Mouse (Mus musculus): ENCODE data around the gene Twsg1. TPM values are rescaled to one million over a fixed set of nuclear protein-coding genes. Genes with fewer than 3 reads are reported as not detected.
"Not testable (repeated sequence)": the region's sequence is repeated elsewhere in the genome, so short reads cannot be mapped to it uniquely, and the experiment has no call there.

Gene Twsg1
- polyA plus RNA-seq (2012; rRNA removed) (7.7 and 8.1 TPM in 2 replicates), polyA plus RNA-seq (2014; fragmentation: Nextera tagmentation; extraction: Ambion mirVana) (16.1 and 18.3 TPM in 2 replicates)

DNA sequence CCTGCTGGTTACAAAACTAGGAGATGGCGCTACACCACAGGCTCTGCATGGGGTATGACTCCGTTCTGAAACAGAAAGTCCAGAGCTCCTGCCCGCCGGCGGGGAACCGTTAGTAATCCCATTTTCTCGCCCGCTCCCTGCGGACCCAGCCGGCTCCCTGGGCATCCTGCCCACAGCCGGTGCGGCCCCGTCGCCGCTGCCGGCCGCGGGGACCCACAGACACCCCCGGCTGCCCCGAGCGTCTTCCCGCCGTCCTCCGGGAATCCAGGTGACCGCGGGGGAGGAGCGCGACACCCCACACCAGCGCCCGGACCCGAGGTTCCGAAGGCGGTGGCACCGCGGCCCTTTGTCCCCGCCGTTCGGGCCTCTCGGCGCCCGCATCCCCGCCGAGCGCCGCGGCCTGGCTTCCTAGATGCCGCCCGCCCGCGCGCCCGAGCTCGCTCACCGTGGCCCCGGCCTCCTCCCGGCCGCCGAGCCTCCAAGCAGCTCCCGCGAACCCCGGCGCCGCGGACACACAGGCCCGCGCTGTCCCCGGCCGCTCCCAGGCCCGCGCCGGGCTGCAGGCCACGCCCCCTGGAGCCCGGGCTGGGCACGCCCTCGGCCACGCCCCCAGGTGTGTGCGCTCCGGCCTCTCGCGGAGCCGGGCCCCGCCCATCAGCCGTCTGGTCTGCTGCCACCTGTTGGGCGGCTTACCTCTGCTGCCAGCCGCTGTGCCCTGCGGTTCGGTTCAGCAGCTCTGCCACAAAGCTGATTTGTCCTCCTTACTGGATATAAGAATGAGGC, at the start of gene Twsg1:
Gene Twsg1 (minus strand): TSS at position 605 of the 783 bp plus-strand sequence.
- ATAC-seq (ENCODE audit: insufficient read depth) (peak; percentile 97), DNase-seq (ENCODE audit: low read depth in 3 of 3, low spot score in 3 of 3) (peak; percentile 82 to 86 (median 85))
- Histone ChIP-seq H3K4me2 (ENCODE audit: low read depth) (peak within 1 kb of the TSS; percentile 74), H3K4me3 (ENCODE audit: insufficient read depth in 1 of 2, low read depth in 2 of 2, low read length in 2 of 2) (peak within 1 kb of the TSS; percentile 67 to 69), H3K9me3 (ENCODE audit: control insufficient read depth, low read length) (no peaks in the 10 kb centered on the region), H3K27ac (peak within 1 kb of the TSS; percentile 3), H3K27me3 (ENCODE audit: control insufficient read depth, insufficient read depth, low read length) (no peaks in the 10 kb centered on the region), H3K9ac (replicated peaks) (peak within 1 kb of the TSS; percentile 71), H3K4me1 (replicated peaks; ENCODE audit: control insufficient read depth in 2 of 2, insufficient read depth in 2 of 2, low read length in 1 of 2) (peaks cover 8% of the 10 kb centered on the region in 2 experiments), H3K36me3 (replicated peaks; ENCODE audit: control insufficient read depth, insufficient read depth, low read depth) (no peaks in the 10 kb centered on the region)
- TF ChIP-seq CTCF (IDR thresholded peaks at IDR 0.05; ENCODE audit: low read depth) = peak; percentile 86
- no peak for TF ChIP-seq EP300 (IDR thresholded peaks at IDR 0.05; ENCODE audit: low read depth)
- under 1% methylated on average over 85 of the region's 87 CpGs for WGBS (ENCODE audit: insufficient replicate concordance)

DNA sequence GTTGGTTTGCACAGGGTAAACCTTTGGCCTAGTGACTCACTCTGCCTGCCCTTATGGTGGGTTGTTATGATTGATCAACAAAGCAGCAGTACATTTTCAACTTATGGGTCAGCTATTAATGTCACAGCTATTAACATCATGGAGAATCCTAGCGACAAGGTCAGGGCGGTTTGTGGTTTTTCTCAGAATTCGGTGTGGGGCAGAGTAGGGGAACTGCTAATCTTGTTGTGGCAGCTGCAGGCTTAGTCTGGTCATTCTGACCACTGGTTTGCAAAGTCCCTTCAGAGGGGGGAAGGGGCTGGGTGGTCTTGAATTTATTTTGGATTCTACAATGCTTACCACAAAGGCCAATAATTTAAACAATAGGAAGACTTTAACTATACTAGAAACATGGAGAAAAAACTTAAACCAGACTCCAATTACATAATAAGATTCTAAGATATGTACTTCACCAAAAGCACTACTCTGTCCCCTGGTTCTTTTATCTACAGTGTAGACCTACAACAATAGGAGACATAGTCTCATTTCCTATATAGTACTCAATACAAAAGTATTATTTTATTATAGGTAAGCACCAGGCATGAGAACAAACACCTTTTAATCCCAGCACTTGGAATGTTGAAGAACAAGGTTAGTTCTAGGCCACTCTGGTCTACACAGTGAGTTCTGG, 37.3 kb upstream of the Twsg1 start:
- no peaks in the 10 kb centered on the region for H3K36me3 ChIP-seq (replicated peaks; ENCODE audit: control insufficient read depth, insufficient read depth, low read depth)
- H3K9ac ChIP-seq (replicated peaks) = no peak overlapping the region
- no peaks in the 10 kb centered on the region for H3K9me3 ChIP-seq (ENCODE audit: control insufficient read depth, low read length)
- H3K27me3 ChIP-seq (ENCODE audit: control insufficient read depth, insufficient read depth, low read length) = no peaks in the 10 kb centered on the region
- no peak overlapping the region for H3K27ac ChIP-seq
- H3K4me1 ChIP-seq (replicated peaks; ENCODE audit: control insufficient read depth in 2 of 2, insufficient read depth in 2 of 2, low read length in 1 of 2) = peaks cover 4 to 20% of the 10 kb centered on the region in 2 experiments; a peak in 2 of 4 replicates
- TF ChIP-seq CTCF (IDR thresholded peaks at IDR 0.05; ENCODE audit: low read depth) (no peak), EP300 (IDR thresholded peaks at IDR 0.05; ENCODE audit: low read depth) (peak; percentile 53)
- H3K4me3 ChIP-seq (ENCODE audit: insufficient read depth in 1 of 2, low read depth in 2 of 2, low read length in 2 of 2) = no peak overlapping the region
- 19% methylated on average over 3 of the region's 3 CpGs for WGBS (ENCODE audit: insufficient replicate concordance)
- ATAC-seq (ENCODE audit: insufficient read depth) (peak; percentile 79), DNase-seq (ENCODE audit: low read depth in 3 of 3, low spot score in 3 of 3) (peak; percentile 39 to 52 (median 43))
- peak overlapping the region; percentile 18; the same call in 1 of the 2 replicates for H3K4me2 ChIP-seq (ENCODE audit: low read depth)

DNA sequence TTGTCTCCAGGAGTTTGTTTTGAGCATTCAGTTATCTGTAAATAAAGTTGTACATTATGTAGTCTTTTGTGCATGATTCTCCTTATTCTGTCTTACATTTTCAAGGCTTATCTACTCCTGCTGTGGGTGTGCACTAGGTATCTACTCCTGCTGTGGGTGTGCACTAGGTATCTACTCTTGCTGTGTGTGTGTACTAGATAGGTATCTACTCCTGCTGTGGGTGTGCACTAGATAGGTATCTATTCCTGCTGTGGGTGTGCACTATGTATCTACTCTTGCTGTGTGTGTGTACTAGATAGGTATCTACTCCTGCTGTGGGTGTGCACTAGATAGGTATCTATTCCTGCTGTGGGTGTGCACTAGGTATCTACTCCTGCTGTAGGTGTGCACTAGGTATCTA, 25.7 kb upstream of the Twsg1 start:
- peak; percentile 69; the same call in 1 of the 2 replicates for ATAC-seq (ENCODE audit: insufficient read depth)
- H3K9me3 ChIP-seq (ENCODE audit: control insufficient read depth, low read length); DNase-seq (ENCODE audit: low read depth in 3 of 3, low spot score in 3 of 3); H3K9ac ChIP-seq (replicated peaks); H3K27me3 ChIP-seq (ENCODE audit: control insufficient read depth, insufficient read depth, low read length); H3K4me3 ChIP-seq (ENCODE audit: insufficient read depth in 1 of 2, low read depth in 2 of 2, low read length in 2 of 2); H3K36me3 ChIP-seq (replicated peaks; ENCODE audit: control insufficient read depth, insufficient read depth, low read depth); H3K4me2 ChIP-seq (ENCODE audit: low read depth): not testable (repeated sequence)
- TF ChIP-seq EP300 (IDR thresholded peaks at IDR 0.05; ENCODE audit: low read depth) = peak; percentile 38; the same call in 1 of the 2 replicates
- peak overlapping the region; percentile 27 for H3K27ac ChIP-seq
- H3K4me1 ChIP-seq (replicated peaks; ENCODE audit: control insufficient read depth in 2 of 2, insufficient read depth in 2 of 2, low read length in 1 of 2) = peaks cover 10 to 18% of the 10 kb centered on the region in 2 experiments

DNA sequence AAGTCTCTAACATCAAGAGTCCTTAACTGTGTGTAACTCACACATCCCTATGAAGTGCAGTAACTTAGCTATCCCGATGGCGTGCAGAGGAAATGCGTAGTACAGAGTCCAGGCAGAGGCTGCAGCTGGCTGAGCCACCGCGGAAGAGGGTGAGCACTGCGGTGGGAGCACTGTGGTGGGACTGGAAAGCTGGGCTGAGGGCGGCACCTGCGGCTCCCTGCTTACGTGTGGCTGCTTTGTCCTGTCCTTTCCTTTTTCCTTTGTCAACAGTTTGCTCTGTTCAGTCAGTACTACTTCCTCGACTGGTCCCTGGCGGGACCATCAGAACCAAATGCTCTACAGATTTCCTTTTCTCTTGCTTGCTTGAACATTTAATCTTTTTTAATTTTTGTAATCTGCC, 16.7 kb upstream of the Twsg1 start:
- Histone ChIP-seq H3K27me3 (ENCODE audit: control insufficient read depth, insufficient read depth, low read length) (no peaks in the 10 kb centered on the region), H3K9ac (replicated peaks) (no peak overlapping the region), H3K9me3 (ENCODE audit: control insufficient read depth, low read length) (no peaks in the 10 kb centered on the region), H3K4me1 (replicated peaks; ENCODE audit: control insufficient read depth in 2 of 2, insufficient read depth in 2 of 2, low read length in 1 of 2) (no peaks in the 10 kb centered on the region), H3K4me3 (ENCODE audit: insufficient read depth in 1 of 2, low read depth in 2 of 2, low read length in 2 of 2) (no peak overlapping the region), H3K36me3 (replicated peaks; ENCODE audit: control insufficient read depth, insufficient read depth, low read depth) (no peaks in the 10 kb centered on the region), H3K4me2 (ENCODE audit: low read depth) (no peak overlapping the region), H3K27ac (no peak overlapping the region)
- no peak for DNase-seq (ENCODE audit: low read depth in 3 of 3, low spot score in 3 of 3)
- ATAC-seq (ENCODE audit: insufficient read depth) = no peak
- WGBS (ENCODE audit: insufficient replicate concordance) = 59% methylated on average over 11 of the region's 11 CpGs
- TF ChIP-seq EP300 (IDR thresholded peaks at IDR 0.05; ENCODE audit: low read depth) = no peak
- TF ChIP-seq CTCF (IDR thresholded peaks at IDR 0.05; ENCODE audit: low read depth) = no peak

DNA sequence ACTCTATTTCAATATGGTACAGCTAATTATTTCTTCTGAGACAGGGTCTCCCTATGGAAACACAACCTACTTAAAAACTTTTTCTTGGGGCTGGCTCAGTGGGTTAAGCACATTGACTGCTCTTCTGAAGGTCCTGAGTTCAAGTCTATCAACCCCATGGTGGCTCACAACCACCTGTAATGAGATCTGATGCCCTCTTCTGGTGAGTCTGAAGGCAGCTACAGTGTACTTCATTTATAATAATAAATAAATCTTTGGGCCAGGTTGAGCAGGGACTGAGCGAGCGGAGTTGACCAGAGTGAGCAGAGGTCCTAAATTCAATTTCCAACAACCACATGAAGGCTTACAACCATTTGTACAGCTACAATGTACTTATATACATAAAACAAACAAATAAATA, 11.2 kb upstream of the Twsg1 start:
- Histone ChIP-seq H3K36me3 (replicated peaks; ENCODE audit: control insufficient read depth, insufficient read depth, low read depth) (no peaks in the 10 kb centered on the region), H3K9me3 (ENCODE audit: control insufficient read depth, low read length) (no peaks in the 10 kb centered on the region), H3K4me3 (ENCODE audit: insufficient read depth in 1 of 2, low read depth in 2 of 2, low read length in 2 of 2) (no peak overlapping the region), H3K27me3 (ENCODE audit: control insufficient read depth, insufficient read depth, low read length) (no peaks in the 10 kb centered on the region), H3K4me2 (ENCODE audit: low read depth) (no peak overlapping the region), H3K27ac (no peak overlapping the region), H3K9ac (replicated peaks) (no peak overlapping the region), H3K4me1 (replicated peaks; ENCODE audit: control insufficient read depth in 2 of 2, insufficient read depth in 2 of 2, low read length in 1 of 2) (0 out of 4 replicates have a peak, but pooled peaks cover 0 to 2% of the 10 kb centered on the region in 2 experiments)
- DNase-seq (ENCODE audit: low read depth in 3 of 3, low spot score in 3 of 3) (no peak), ATAC-seq (ENCODE audit: insufficient read depth) (no peak)
- WGBS (ENCODE audit: insufficient replicate concordance) = 86% methylated on average over 2 of the region's 2 CpGs
- TF ChIP-seq EP300 (IDR thresholded peaks at IDR 0.05; ENCODE audit: low read depth) (no peak), CTCF (IDR thresholded peaks at IDR 0.05; ENCODE audit: low read depth) (0 out of 2 replicates have a peak, but pooled peaks have one; percentile 12)

All from liver, embryonic 14.5 days (tissue).